Mouse (Mus musculus): ENCODE data around the gene Pkig. TPM values are rescaled to one million over a fixed set of nuclear protein-coding genes. Genes with fewer than 3 reads are reported as not detected.

Gene Pkig
- 138 and 179 TPM in 2 replicates for polyA plus RNA-seq (2012; rRNA removed)

GRCm38 (mm10) chr2:163657975-163658886 is at the start of gene Pkig:
Pkig (plus strand) TSS chr2:163658386.
- H3K4me1 ChIP-seq (ENCODE audit: control insufficient read depth, insufficient read depth, insufficient read length) = peaks cover 15% of the 10 kb centered on the region; the same call in 1 of the 2 replicates
- H3K4me3 ChIP-seq (ENCODE audit: extremely low read depth, insufficient read depth, insufficient read length) = peak within 1 kb of the TSS; percentile 94
- TF ChIP-seq CTCF (IDR thresholded peaks at IDR 0.05; ENCODE audit: extremely low read depth, insufficient read depth, insufficient read length, insufficient replicate concordance) (no peak), POLR2A (IDR thresholded peaks at IDR 0.05; ENCODE audit: low read depth, low read length) (peak; percentile 33)
- whole genome bisulfite sequencing = 1% methylated on average over 70 of the region's 71 CpGs
- H3K27ac ChIP-seq (ENCODE audit: insufficient read depth, low read length) = peak within 1 kb of the TSS; percentile 95
- DNase-seq (ENCODE audit: low read depth in 1 of 2, low spot score in 2 of 2) = peak; percentile 55 to 86
- no peaks in the 10 kb centered on the region for H3K27me3 ChIP-seq (ENCODE audit: control insufficient read depth, insufficient read depth, low read length)
- peaks cover 1% of the 10 kb centered on the region; the same call in 1 of the 2 replicates for H3K36me3 ChIP-seq (ENCODE audit: control insufficient read depth, insufficient read depth, low read length)

- TF ChIP-seq CTCF (IDR thresholded peaks at IDR 0.05; ENCODE audit: extremely low read depth, insufficient read depth, insufficient read length, insufficient replicate concordance) = no peak
- no peak for TF ChIP-seq POLR2A (IDR thresholded peaks at IDR 0.05; ENCODE audit: low read depth, low read length)
- Histone ChIP-seq H3K27me3 (ENCODE audit: control insufficient read depth, insufficient read depth, low read length) (no peaks in the 10 kb centered on the region), H3K4me3 (ENCODE audit: extremely low read depth, insufficient read depth, insufficient read length) (no peak overlapping the region), H3K36me3 (ENCODE audit: control insufficient read depth, insufficient read depth, low read length) (peaks cover 54% of the 10 kb centered on the region), H3K4me1 (ENCODE audit: control insufficient read depth, insufficient read depth, insufficient read length) (peaks cover 10% of the 10 kb centered on the region; the same call in 1 of the 2 replicates), H3K27ac (ENCODE audit: insufficient read depth, low read length) (no peak overlapping the region)
- 91% methylated on average over 12 of the region's 12 CpGs for WGBS
- DNase-seq (ENCODE audit: low read depth in 1 of 2, low spot score in 2 of 2) = no peak
Observed at GRCm38 (mm10) chr2:163609281-163609975, 48.8 kb upstream of the Pkig start.

GRCm38 (mm10) chr2:163611176-163611575 is 47.0 kb upstream of the Pkig start:
- peaks cover 70% of the 10 kb centered on the region for H3K36me3 ChIP-seq (ENCODE audit: control insufficient read depth, insufficient read depth, low read length)
- TF ChIP-seq CTCF (IDR thresholded peaks at IDR 0.05; ENCODE audit: extremely low read depth, insufficient read depth, insufficient read length, insufficient replicate concordance) (no peak), POLR2A (IDR thresholded peaks at IDR 0.05; ENCODE audit: low read depth, low read length) (no peak)
- H3K4me1 ChIP-seq (ENCODE audit: control insufficient read depth, insufficient read depth, insufficient read length) = peaks cover 1% of the 10 kb centered on the region; the same call in 1 of the 2 replicates
- H3K27ac ChIP-seq (ENCODE audit: insufficient read depth, low read length) = no peak overlapping the region
- H3K4me3 ChIP-seq (ENCODE audit: extremely low read depth, insufficient read depth, insufficient read length) = no peak overlapping the region
- no peak for DNase-seq (ENCODE audit: low read depth in 1 of 2, low spot score in 2 of 2)
- WGBS = 88% methylated on average over 9 of the region's 9 CpGs
- H3K27me3 ChIP-seq (ENCODE audit: control insufficient read depth, insufficient read depth, low read length) = no peaks in the 10 kb centered on the region

- TF ChIP-seq POLR2A (IDR thresholded peaks at IDR 0.05; ENCODE audit: low read depth, low read length) (no peak), CTCF (IDR thresholded peaks at IDR 0.05; ENCODE audit: extremely low read depth, insufficient read depth, insufficient read length, insufficient replicate concordance) (no peak)
- H3K36me3 ChIP-seq (ENCODE audit: control insufficient read depth, insufficient read depth, low read length) = peaks cover 75% of the 10 kb centered on the region
- WGBS = 97% methylated on average over 5 of the region's 5 CpGs
- DNase-seq (ENCODE audit: low read depth in 1 of 2, low spot score in 2 of 2) = no peak
- H3K27me3 ChIP-seq (ENCODE audit: control insufficient read depth, insufficient read depth, low read length) = no peaks in the 10 kb centered on the region
- no peaks in the 10 kb centered on the region for H3K4me1 ChIP-seq (ENCODE audit: control insufficient read depth, insufficient read depth, insufficient read length)
- H3K27ac ChIP-seq (ENCODE audit: insufficient read depth, low read length) = no peak overlapping the region
- H3K4me3 ChIP-seq (ENCODE audit: extremely low read depth, insufficient read depth, insufficient read length) = no peak overlapping the region
Observed at GRCm38 (mm10) chr2:163613206-163613605, 45.0 kb upstream of the Pkig start.

GRCm38 (mm10) chr2:163613990-163614389 is 44.2 kb upstream of the Pkig start:
- H3K36me3 ChIP-seq (ENCODE audit: control insufficient read depth, insufficient read depth, low read length) = peaks cover 78% of the 10 kb centered on the region
- H3K4me3 ChIP-seq (ENCODE audit: extremely low read depth, insufficient read depth, insufficient read length) = no peak overlapping the region
- no peaks in the 10 kb centered on the region for H3K4me1 ChIP-seq (ENCODE audit: control insufficient read depth, insufficient read depth, insufficient read length)
- no peaks in the 10 kb centered on the region for H3K27me3 ChIP-seq (ENCODE audit: control insufficient read depth, insufficient read depth, low read length)
- DNase-seq (ENCODE audit: low read depth in 1 of 2, low spot score in 2 of 2) = no peak
- 93% methylated on average over 4 of the region's 4 CpGs for WGBS
- no peak overlapping the region for H3K27ac ChIP-seq (ENCODE audit: insufficient read depth, low read length)
- TF ChIP-seq CTCF (IDR thresholded peaks at IDR 0.05; ENCODE audit: extremely low read depth, insufficient read depth, insufficient read length, insufficient replicate concordance) (no peak), POLR2A (IDR thresholded peaks at IDR 0.05; ENCODE audit: low read depth, low read length) (no peak)

GRCm38 (mm10) chr2:163615401-163615800 is 42.8 kb upstream of the Pkig start:
- H3K27ac ChIP-seq (ENCODE audit: insufficient read depth, low read length) = no peak overlapping the region
- H3K4me3 ChIP-seq (ENCODE audit: extremely low read depth, insufficient read depth, insufficient read length) = no peak overlapping the region
- H3K27me3 ChIP-seq (ENCODE audit: control insufficient read depth, insufficient read depth, low read length) = no peaks in the 10 kb centered on the region
- TF ChIP-seq CTCF (IDR thresholded peaks at IDR 0.05; ENCODE audit: extremely low read depth, insufficient read depth, insufficient read length, insufficient replicate concordance) (no peak), POLR2A (IDR thresholded peaks at IDR 0.05; ENCODE audit: low read depth, low read length) (no peak)
- no peak for DNase-seq (ENCODE audit: low read depth in 1 of 2, low spot score in 2 of 2)
- no peaks in the 10 kb centered on the region for H3K4me1 ChIP-seq (ENCODE audit: control insufficient read depth, insufficient read depth, insufficient read length)
- peaks cover 82% of the 10 kb centered on the region for H3K36me3 ChIP-seq (ENCODE audit: control insufficient read depth, insufficient read depth, low read length)
- WGBS = 94% methylated on average over 9 of the region's 9 CpGs
